Mouse (Mus musculus): ENCODE results near the gene Ccdc177.

GRCm38 (mm10) chr12:80789849-80790694 lies 29.6 kb upstream of the Ccdc177 start, which contains the start of gene Susd6:
- TF ChIP-seq EP300 (IDR thresholded peaks at IDR 0.05; ENCODE audit: low read length) = no peak; the same call in 1 of the 2 replicates
- no peak for TF ChIP-seq CHD1 (IDR thresholded peaks at IDR 0.05; ENCODE audit: low read depth, low read length)
- no peak for TF ChIP-seq MYC (IDR thresholded peaks at IDR 0.05; ENCODE audit: low read depth, low read length)
- TF ChIP-seq ZKSCAN1 (IDR thresholded peaks at IDR 0.05; ENCODE audit: borderline replicate concordance, low read depth, low read length) = no peak
- TF ChIP-seq MEF2A (IDR thresholded peaks at IDR 0.05; ENCODE audit: borderline replicate concordance, low read depth, low read length) = no peak; the same call in 1 of the 2 replicates
- TF ChIP-seq USF2 (conservative IDR thresholded peaks at IDR 0.05; ENCODE audit: low read depth, low read length) = no peak
- no peak for TF ChIP-seq CTCF (conservative IDR thresholded peaks at IDR 0.05 in 1 of 2, IDR thresholded peaks at IDR 0.05 in 1 of 2; ENCODE audit: low read depth in 2 of 2, low read length in 2 of 2)
- TF ChIP-seq GABPA (IDR thresholded peaks at IDR 0.05; ENCODE audit: insufficient replicate concordance, low read depth, low read length) = no peak
- peak; percentile 12; the same call in 1 of the 2 replicates for TF ChIP-seq USF1 (IDR thresholded peaks at IDR 0.05; ENCODE audit: low read depth, low read length)
- TF ChIP-seq NELFE (IDR thresholded peaks at IDR 0.05; ENCODE audit: low read depth, low read length) = peak; percentile 74; the same call in 1 of the 2 replicates
- TF ChIP-seq SMC3 (IDR thresholded peaks at IDR 0.05; ENCODE audit: low read depth, low read length) = no peak
- TF ChIP-seq POLR2A (IDR thresholded peaks at IDR 0.05; ENCODE audit: low read depth, low read length) = peak; percentile 82
- TF ChIP-seq TCF12 (IDR thresholded peaks at IDR 0.05; ENCODE audit: low read depth, low read length) = peak; percentile 88
- TF ChIP-seq SIN3A (IDR thresholded peaks at IDR 0.05; ENCODE audit: low read length) = peak; percentile 90

Measured in CH12.LX (cell line).